Mouse (Mus musculus) testis, adult 2 months (tissue): ENCODE data around the gene Plch2.

Experiments used
- CTCF ChIP-seq: fragments of 200-500 bp; IDR thresholded peaks from 2 replicates; pipeline ENCODE4 v1.5.1; 2012; ENCODE audit warnings: low read depth, mild to moderate bottlenecking, inconsistent platforms, low read length, moderate library complexity; ENCODE audit not compliant: control insufficient read depth, insufficient read depth, insufficient replicate concordance
- POLR2A ChIP-seq: fragments of 200-500 bp; IDR thresholded peaks from 2 replicates; pipeline ENCODE4 v1.6.1; 2012; ENCODE audit warnings: low read depth, mild to moderate bottlenecking, inconsistent platforms, low read length, moderate library complexity; ENCODE audit not compliant: control insufficient read depth

DNA sequence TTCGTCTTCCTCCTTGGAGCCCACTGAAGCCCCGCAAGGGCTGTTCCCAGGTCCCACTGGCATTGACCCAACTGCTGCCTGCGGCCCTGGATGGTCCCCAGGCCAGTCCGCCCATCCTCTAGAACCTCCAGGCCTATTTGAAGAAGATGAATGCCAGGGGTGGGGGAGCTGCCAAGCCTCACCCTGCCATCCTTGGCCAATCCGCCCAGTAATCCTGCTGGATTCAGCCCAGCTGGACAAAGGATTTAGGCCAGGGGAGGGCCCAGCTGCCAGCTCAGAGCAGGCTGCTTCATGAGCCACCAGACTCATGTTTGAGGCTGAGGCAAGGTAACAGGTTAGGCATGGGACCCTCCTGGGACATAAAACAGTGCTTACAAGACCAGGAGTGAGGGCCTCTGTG, 45.7 kb downstream of the Plch2 start:
- TF ChIP-seq CTCF (no peak), POLR2A (no peak)
